ENCODE assay signal across 10 mouse cellular contexts in genomic region chr13:52025482-52025848, GRCm38 (mm10).
DNase-seq lines count a peak whose midpoint lies in the region; ATAC-seq lines count a peak whose summit lies in the region.
"Had no signal": no experiment of that assay in that cellular context is flagged by ENCODE, and none has a peak within 500 bp of the region (broad histone marks: within the 10 kb centered on the region; RNA-seq: fewer than 3 reads in every experiment).

No protein-coding gene starts in this region.

- H3K27ac ChIP-seq in midbrain, embryonic 13.5 days: no peak overlapping the region
- no peak overlapping the region for H3K27ac ChIP-seq in midbrain, embryonic 16.5 days (ENCODE audit: low read length)
- no peak overlapping the region for H3K27ac ChIP-seq in hindbrain, embryonic 16.5 days (ENCODE audit: low read depth, low read length)
- H3K27ac ChIP-seq in stomach, embryonic 14.5 days (ENCODE audit: low read length): no peak overlapping the region
- H3K27ac ChIP-seq: forebrain, embryonic 15.5 days had no signal

- 0 out of 2 replicates have a peak, but pooled peaks have one; percentile 35 for ATAC-seq in midbrain, embryonic 13.5 days
- ATAC-seq in midbrain, embryonic 16.5 days: no peak
- ATAC-seq in hindbrain, embryonic 16.5 days: peak; percentile 81
- peak; percentile 14; the same call in 1 of the 2 replicates for ATAC-seq in stomach, embryonic 14.5 days (ENCODE audit: insufficient number of reproducible peaks, insufficient read depth, low FRiP score, low read depth)
- ATAC-seq: forebrain, embryonic 15.5 days had no signal

- WGBS in midbrain, embryonic 13.5 days: 85% methylated on average over 5 of the region's 5 CpGs
- 77% methylated on average over 5 of the region's 5 CpGs for WGBS in midbrain, embryonic 16.5 days
- 41% methylated on average over 5 of the region's 5 CpGs for WGBS in hindbrain, embryonic 16.5 days
- whole genome bisulfite sequencing in stomach, embryonic 14.5 days: 54% methylated on average over 5 of the region's 5 CpGs

- H3K9me3 ChIP-seq in midbrain, embryonic 13.5 days: no peaks in the 10 kb centered on the region
- no peaks in the 10 kb centered on the region for H3K9me3 ChIP-seq in midbrain, embryonic 16.5 days (replicated peaks; ENCODE audit: control insufficient read depth, low read length, poor library complexity, severe bottlenecking)
- H3K9me3 ChIP-seq in hindbrain, embryonic 16.5 days (ENCODE audit: control insufficient read depth, low read length): no peaks in the 10 kb centered on the region
- no peaks in the 10 kb centered on the region for H3K9me3 ChIP-seq in stomach, embryonic 14.5 days (ENCODE audit: control insufficient read depth, low read depth, low read length)
- H3K9me3 ChIP-seq: forebrain, embryonic 15.5 days had no signal

- peaks cover 32% of the 10 kb centered on the region for H3K4me1 ChIP-seq in midbrain, embryonic 13.5 days (replicated peaks)
- peaks cover 18% of the 10 kb centered on the region for H3K4me1 ChIP-seq in midbrain, embryonic 16.5 days (ENCODE audit: control insufficient read depth, insufficient read depth, low read length)
- peaks cover 21% of the 10 kb centered on the region for H3K4me1 ChIP-seq in hindbrain, embryonic 16.5 days (ENCODE audit: control insufficient read depth, insufficient read depth, low read depth, low read length)
- peaks cover 18% of the 10 kb centered on the region for H3K4me1 ChIP-seq in stomach, embryonic 14.5 days (ENCODE audit: control insufficient read depth, insufficient read depth, low read length)

- H3K9ac ChIP-seq in midbrain, embryonic 13.5 days (replicated peaks): no peak overlapping the region
- no peak overlapping the region for H3K9ac ChIP-seq in midbrain, embryonic 16.5 days (ENCODE audit: low read depth, low read length)
- H3K9ac ChIP-seq in hindbrain, embryonic 16.5 days (ENCODE audit: low read depth, low read length): no peak overlapping the region
- no peak overlapping the region for H3K9ac ChIP-seq in stomach, embryonic 14.5 days (replicated peaks; ENCODE audit: low read depth, low read length)
- H3K9ac ChIP-seq: forebrain, embryonic 15.5 days had no signal

- no peak overlapping the region for H3K4me3 ChIP-seq in midbrain, embryonic 13.5 days (replicated peaks)
- no peak overlapping the region for H3K4me3 ChIP-seq in midbrain, embryonic 16.5 days (ENCODE audit: low read depth, low read length)
- H3K4me3 ChIP-seq in hindbrain, embryonic 16.5 days (ENCODE audit: low read length): no peak overlapping the region
- no peak overlapping the region for H3K4me3 ChIP-seq in stomach, embryonic 14.5 days (ENCODE audit: low read depth, low read length)
- H3K4me3 ChIP-seq: forebrain, embryonic 15.5 days had no signal

- DNase-seq in adrenal gland, adult (ENCODE audit: inconsistent age in 2 of 2, low spot score in 1 of 2): peak; percentile 70 to 83
- DNase-seq in adrenal gland, postnatal 4 days (ENCODE audit: low spot score in 2 of 2): no peak
- no peak for DNase-seq in left cerebral cortex, adult 11 months (ENCODE audit: low spot score)
- DNase-seq in thymus, postnatal 25 days: no peak
- DNase-seq: right cerebral cortex, postnatal 25 days had no signal

- 0 out of 2 replicates have a peak, but pooled peaks cover 15% of the 10 kb centered on the region for H3K27me3 ChIP-seq in midbrain, embryonic 13.5 days
- H3K27me3 ChIP-seq in midbrain, embryonic 16.5 days (ENCODE audit: control insufficient read depth, insufficient read depth, low read depth, low read length): no peaks in the 10 kb centered on the region
- H3K27me3 ChIP-seq in hindbrain, embryonic 16.5 days (replicated peaks; ENCODE audit: control insufficient read depth, insufficient read depth, low read length): no peaks in the 10 kb centered on the region; the same call in 1 of the 2 replicates
- H3K27me3 ChIP-seq in stomach, embryonic 14.5 days (ENCODE audit: control insufficient read depth, insufficient read depth, low read length): no peaks in the 10 kb centered on the region
- H3K27me3 ChIP-seq: forebrain, embryonic 15.5 days had no signal

- H3K36me3 ChIP-seq in midbrain, embryonic 13.5 days: no peaks in the 10 kb centered on the region
- no peaks in the 10 kb centered on the region for H3K36me3 ChIP-seq in midbrain, embryonic 16.5 days (ENCODE audit: control insufficient read depth, insufficient read depth, low read length)
- no peaks in the 10 kb centered on the region for H3K36me3 ChIP-seq in hindbrain, embryonic 16.5 days (ENCODE audit: control insufficient read depth, insufficient read depth, low read length)
- H3K36me3 ChIP-seq in stomach, embryonic 14.5 days (ENCODE audit: control insufficient read depth, insufficient read depth, low read length): no peaks in the 10 kb centered on the region
- H3K36me3 ChIP-seq: forebrain, embryonic 15.5 days had no signal

- H3K4me2 ChIP-seq in midbrain, embryonic 13.5 days (replicated peaks): no peak overlapping the region
- H3K4me2 ChIP-seq in midbrain, embryonic 16.5 days (ENCODE audit: low read length): no peak overlapping the region
- H3K4me2 ChIP-seq in hindbrain, embryonic 16.5 days (ENCODE audit: low read length): no peak overlapping the region
- H3K4me2 ChIP-seq in stomach, embryonic 14.5 days (replicated peaks; ENCODE audit: low read depth, low read length): no peak overlapping the region
- H3K4me2 ChIP-seq: forebrain, embryonic 15.5 days had no signal

Comparison
In these comparisons a context has a peak if more than half of its experiments do, and no peak if none do; other contexts are left out.
1. DNase-seq: peak in adrenal gland, adult (2 of 2); none in adrenal gland, postnatal 4 days (0 of 2), left cerebral cortex, adult 11 months (single experiment) and thymus, postnatal 25 days (single experiment).